Mouse (Mus musculus): ENCODE results near the gene Gm10310.

DNA sequence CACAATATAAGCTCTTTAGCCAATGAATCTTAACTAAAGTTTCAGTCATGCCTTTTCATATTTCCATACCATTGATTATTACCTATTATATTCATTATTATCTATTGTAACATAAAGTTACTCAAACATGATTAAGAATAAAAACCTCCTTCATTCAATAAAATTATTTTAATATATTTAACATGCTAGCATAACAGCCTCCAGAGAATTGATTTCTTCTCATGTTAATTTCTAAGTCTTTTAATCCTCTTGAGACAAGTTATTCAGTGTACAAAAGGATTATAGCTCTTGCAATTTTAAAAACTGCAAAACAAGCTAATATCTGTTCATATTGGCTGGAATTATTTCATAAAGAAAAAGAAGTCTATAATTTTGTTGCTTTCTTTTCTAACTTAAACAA is 45.2 kb upstream of the Gm10310 start, which contains the start of gene Olfr821:
- no peak for TF ChIP-seq CTCF (IDR thresholded peaks at IDR 0.05; ENCODE audit: control insufficient read depth, insufficient read depth, insufficient read length)
- no peak for TF ChIP-seq CEBPB (IDR thresholded peaks at IDR 0.05; ENCODE audit: low read depth)
- TF ChIP-seq MAX (IDR thresholded peaks at IDR 0.05): no peak
